Mouse (Mus musculus) heart, postnatal 0 days (tissue): Measurements from ENCODE around the gene N4bp2. TPM values are rescaled to one million over a fixed set of nuclear protein-coding genes. Genes with fewer than 3 reads are reported as not detected.

Source experiments
- ATAC-seq: fragments of 200-750 bp; cut with Nextera tagmentation; 2 replicates; pipeline ENCODE4 v1.8.0; 2017; ENCODE audit warnings: low read depth, moderate number of reproducible peaks, moderate library complexity; ENCODE audit not compliant: insufficient read depth
- DNase-seq: peaks from one replicate; pipeline ENCODE4 v3.0.0-alpha.2; 2016; ENCODE audit warnings: low spot score
- H3K27ac ChIP-seq: fragments of 300-500 bp; sonication (generic); 2 replicates; pipeline ENCODE4 v1.5.1; 2014; ENCODE audit warnings: low read depth, mild to moderate bottlenecking
- H3K27me3 ChIP-seq: fragments of 300-500 bp; sonication (generic); 2 replicates; pipeline ENCODE4 v1.6.1; 2014; ENCODE audit warnings: low read length, mixed read lengths; ENCODE audit not compliant: control insufficient read depth, insufficient read depth
- H3K36me3 ChIP-seq: fragments of 300-500 bp; sonication (generic); replicated peaks from 2 replicates; pipeline ENCODE4 v1.6.1; 2014; ENCODE audit warnings: low read length, mixed read lengths; ENCODE audit not compliant: control insufficient read depth, insufficient read depth
- H3K4me1 ChIP-seq: fragments of 300-500 bp; sonication (generic); 2 replicates; pipeline ENCODE4 v1.6.1; 2014; ENCODE audit warnings: antibody characterized with exemption; ENCODE audit not compliant: control insufficient read depth, insufficient read depth
- H3K4me2 ChIP-seq: fragments of 300-500 bp; sonication (generic); 2 replicates; pipeline ENCODE4 v1.6.1; 2014; ENCODE audit warnings: low read depth, mild to moderate bottlenecking, low read length, moderate library complexity
- H3K4me3 ChIP-seq: fragments of 300-500 bp; sonication (generic); 2 replicates; pipeline ENCODE4 v1.5.1; 2014; ENCODE audit warnings: low read depth, low read length
- H3K9ac ChIP-seq: fragments of 300-500 bp; sonication (generic); replicated peaks from 2 replicates; pipeline ENCODE4 v1.6.1; 2014; ENCODE audit warnings: low read depth, low read length, mixed read lengths
- H3K9me3 ChIP-seq: fragments of 300-500 bp; sonication (generic); replicated peaks from 2 replicates; pipeline ENCODE4 v1.6.1; 2016; ENCODE audit warnings: low read length; ENCODE audit not compliant: control insufficient read depth
- CTCF ChIP-seq: IDR thresholded peaks from 2 replicates; pipeline ENCODE4 v1.5.1; 2016; ENCODE audit warnings: antibody characterized with exemption, control low read depth, low read depth
- EP300 ChIP-seq: IDR thresholded peaks from 2 replicates; pipeline ENCODE4 v1.6.1; 2016; ENCODE audit warnings: antibody characterized with exemption, low read depth
- WGBS: fragments of 180-500 bp; shearing (Covaris S2); extraction: QIAGEN DNeasy Blood & Tissue Kit; methylation state at CpG from one replicate; pipeline ENCODE4 v1.1.7; 2014; 5-methylcytosine and 5-hydroxymethylcytosine counted together
- polyA plus RNA-seq: library from polyadenylated mRNA; unstranded; fragments of >200 nt; fragmentation: Nextera tagmentation; extraction: Ambion mirVana; gene quantifications from 2 replicates; pipeline ENCODE4 v1.2.1, GENCODE M21; 2015
- total RNA-seq: library from RNA; depleted of rRNA; stranded (reverse); fragments of >200 nt; gene quantifications from 2 replicates; pipeline ENCODE4 v1.2.3, GENCODE M21; 2014; ENCODE audit warnings: low replicate concordance

Gene N4bp2
- total and polyA plus RNA-seq, 2 experiments from 2014 or later, result 8.0 to 18.6 TPM

DNA sequence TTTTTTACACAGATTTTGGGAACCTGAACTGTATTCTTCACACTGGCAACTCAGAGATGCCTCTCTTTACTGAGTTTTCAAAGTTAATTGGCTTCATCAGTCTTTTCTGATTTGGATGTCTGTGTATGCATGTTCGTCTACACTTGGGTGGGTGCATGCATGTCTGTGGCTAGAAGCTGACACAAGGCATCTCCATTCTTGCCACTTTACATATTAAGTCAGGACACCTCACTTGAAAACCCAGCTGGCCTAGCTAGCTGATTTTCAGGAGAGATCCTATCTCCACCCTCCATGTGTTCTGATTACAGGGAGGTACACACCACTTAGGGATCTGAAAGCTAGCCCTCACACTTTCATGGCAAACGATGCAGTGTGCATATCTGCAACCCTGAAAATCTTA lies 2.7 kb upstream of the N4bp2 start:
- Histone ChIP-seq H3K4me1 (peaks cover 12% of the 10 kb centered on the region; the same call in 1 of the 2 replicates), H3K4me3 (no peak overlapping the region), H3K27me3 (no peaks in the 10 kb centered on the region), H3K36me3 (0 out of 2 replicates have a peak, but pooled peaks cover 4% of the 10 kb centered on the region), H3K27ac (no peak overlapping the region), H3K9me3 (no peaks in the 10 kb centered on the region), H3K4me2 (no peak overlapping the region), H3K9ac (no peak overlapping the region)
- TF ChIP-seq EP300 (no peak), CTCF (no peak)
- WGBS, result 59% methylated on average over 2 of the region's 2 CpGs
- ATAC-seq (no peak), DNase-seq (no peak)

DNA sequence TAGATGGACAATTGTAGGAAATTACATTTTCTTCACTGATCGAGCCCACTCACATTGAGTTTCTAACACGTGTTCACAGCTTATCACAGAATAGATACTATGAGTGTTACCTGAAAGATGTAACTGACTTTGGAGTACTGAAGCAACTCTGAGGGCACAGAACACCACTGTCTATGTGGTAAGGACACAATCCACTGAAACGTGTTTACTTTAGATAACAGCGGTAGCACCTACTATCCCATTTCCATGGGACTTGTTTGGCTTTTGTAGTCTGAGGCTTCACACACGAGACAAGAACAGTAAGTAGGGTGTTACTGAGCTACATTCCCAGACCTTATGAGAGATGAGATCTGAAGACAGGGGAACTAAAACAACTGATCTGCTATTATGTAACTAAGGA lies 2.3 kb upstream of the N4bp2 start:
- H3K4me3 ChIP-seq, result no peak overlapping the region
- no peak overlapping the region for H3K4me2 ChIP-seq
- H3K27me3 ChIP-seq, result no peaks in the 10 kb centered on the region
- ATAC-seq (no peak), DNase-seq (no peak)
- 42% methylated on average over 5 of the region's 5 CpGs for WGBS
- no peak overlapping the region for H3K9ac ChIP-seq
- no peak overlapping the region for H3K27ac ChIP-seq
- H3K9me3 ChIP-seq, result no peaks in the 10 kb centered on the region
- H3K4me1 ChIP-seq, result peaks cover 8% of the 10 kb centered on the region; the same call in 1 of the 2 replicates
- 0 out of 2 replicates have a peak, but pooled peaks cover 4% of the 10 kb centered on the region for H3K36me3 ChIP-seq
- TF ChIP-seq CTCF (no peak), EP300 (no peak)

DNA sequence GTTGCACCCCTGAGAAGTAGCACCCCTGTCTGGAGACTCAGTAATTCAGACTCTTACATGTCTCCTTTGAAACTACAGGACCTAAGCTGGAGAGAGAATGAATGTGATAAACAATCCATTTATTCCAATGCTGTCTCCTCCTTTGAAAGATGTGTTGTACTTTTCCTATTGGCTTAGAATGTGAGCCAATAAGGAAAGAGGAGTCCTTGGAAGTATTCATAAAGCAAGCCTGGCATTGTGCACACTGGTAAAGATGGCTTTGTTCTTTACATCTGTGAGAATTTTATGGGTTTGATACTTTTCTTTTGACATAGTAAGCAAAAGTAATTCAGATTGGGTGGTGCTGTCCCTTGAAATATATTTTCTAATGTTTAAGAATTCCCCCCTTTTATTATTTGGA lies 1.4 kb upstream of the N4bp2 start:
- no peak overlapping the region for H3K9ac ChIP-seq
- 0 out of 2 replicates have a peak, but pooled peaks cover 4% of the 10 kb centered on the region for H3K36me3 ChIP-seq
- no peak overlapping the region for H3K27ac ChIP-seq
- 0 out of 2 replicates have a peak, but pooled peaks cover 4% of the 10 kb centered on the region for H3K4me1 ChIP-seq
- H3K27me3 ChIP-seq, result no peaks in the 10 kb centered on the region
- H3K4me2 ChIP-seq, result no peak overlapping the region
- no peak overlapping the region for H3K4me3 ChIP-seq
- TF ChIP-seq EP300 (no peak), CTCF (no peak)
- ATAC-seq (no peak), DNase-seq (peak; percentile 49)
- no peaks in the 10 kb centered on the region for H3K9me3 ChIP-seq

DNA sequence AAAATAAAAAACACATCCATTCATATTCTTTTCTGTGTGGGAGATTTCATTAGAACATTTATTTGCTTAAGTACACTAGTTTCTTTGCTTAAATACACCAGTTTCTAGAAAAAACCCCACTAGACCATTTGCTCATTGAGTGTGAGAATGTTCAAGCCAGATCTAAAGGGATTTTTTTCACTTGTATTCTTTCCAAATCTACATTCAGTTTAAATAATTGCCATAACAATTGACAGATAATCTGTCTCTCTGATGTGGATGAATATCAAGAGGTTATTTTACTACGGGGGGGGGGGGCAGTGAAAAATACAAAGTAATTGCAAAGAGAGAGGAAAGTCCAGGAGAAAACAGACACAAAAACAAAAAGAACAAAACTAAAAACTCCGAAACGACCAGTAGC lies 635 bp upstream of the N4bp2 start:
- WGBS, result 2% methylated on average over 3 of the region's 3 CpGs

DNA sequence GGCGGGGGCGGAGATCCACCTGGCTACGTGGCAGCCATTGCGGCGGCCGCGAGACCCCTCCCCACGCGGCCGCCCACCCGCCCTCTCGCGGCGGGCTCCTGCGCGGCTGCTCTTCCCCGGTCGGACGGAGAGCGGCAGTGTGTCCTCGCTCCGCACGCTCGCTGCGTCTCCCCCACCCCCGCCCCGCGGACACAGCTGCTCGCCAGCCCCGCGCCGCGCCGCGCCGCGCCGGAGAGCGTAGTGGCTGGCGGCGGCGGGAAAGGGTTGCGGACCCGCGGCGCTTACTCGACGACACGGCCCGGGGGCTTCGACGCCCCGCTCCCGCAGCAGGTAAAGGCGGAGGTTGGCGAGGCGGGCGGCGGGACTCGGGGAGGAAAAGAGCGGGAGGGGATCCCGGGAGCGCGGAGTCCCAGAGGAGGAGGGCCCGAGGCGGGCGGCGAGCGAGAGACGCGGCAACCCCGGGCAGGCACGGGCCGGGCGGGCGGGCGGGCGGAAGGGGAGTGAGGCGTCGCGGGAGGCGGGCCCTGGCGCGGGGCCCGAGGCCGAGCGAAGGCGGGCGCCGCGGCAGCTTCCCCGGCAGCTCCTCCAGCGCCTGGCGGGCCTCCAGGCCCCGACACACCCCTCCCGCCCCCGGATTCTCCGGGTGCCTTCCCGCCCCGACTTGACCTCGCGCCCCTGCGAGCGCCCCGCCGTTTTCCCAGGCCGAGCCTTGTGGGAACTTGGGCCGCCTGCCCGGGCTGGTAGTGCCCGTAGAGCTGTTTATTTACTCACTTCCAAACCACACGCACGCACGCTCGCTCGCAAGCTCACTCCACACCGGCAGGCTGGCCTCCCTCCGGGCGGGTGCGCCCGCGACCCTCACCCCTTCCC lies 830 bp downstream of the N4bp2 start:
- Histone ChIP-seq H3K36me3 (0 out of 2 replicates have a peak, but pooled peaks cover 4% of the 10 kb centered on the region), H3K4me2 (peak overlapping the region; percentile 77), H3K4me3 (peak overlapping the region; percentile 99), H3K9me3 (no peaks in the 10 kb centered on the region), H3K9ac (peak overlapping the region; percentile 100), H3K27ac (peak overlapping the region; percentile 100), H3K4me1 (peaks cover 11% of the 10 kb centered on the region), H3K27me3 (no peaks in the 10 kb centered on the region)
- peak; percentile 50 for TF ChIP-seq CTCF
- TF ChIP-seq EP300, result no peak
- DNase-seq (peak; percentile 79), ATAC-seq (peak; percentile 83)
- under 1% methylated on average over 58 of the region's 121 CpGs for WGBS

More for the DNA sequence above, 635 bp upstream of the N4bp2 start:
- Histone ChIP-seq H3K4me1 (0 out of 2 replicates have a peak, but pooled peaks cover 4% of the 10 kb centered on the region), H3K4me3 (peak overlapping the region; percentile 99), H3K9me3 (no peaks in the 10 kb centered on the region), H3K4me2 (peak overlapping the region; percentile 77), H3K27ac (peak overlapping the region; percentile 100), H3K9ac (peak overlapping the region; percentile 100), H3K27me3 (no peaks in the 10 kb centered on the region), H3K36me3 (0 out of 2 replicates have a peak, but pooled peaks cover 4% of the 10 kb centered on the region)
- TF ChIP-seq EP300 (no peak), CTCF (no peak)
- no peak for ATAC-seq
- no peak for DNase-seq
